Mouse (Mus musculus): ENCODE results near the gene Gpr21. TPM values are rescaled to one million over a fixed set of nuclear protein-coding genes. Genes with fewer than 3 reads are reported as not detected.
"Not testable (repeated sequence)": the region's sequence is repeated elsewhere in the genome, so short reads cannot be mapped to it uniquely, and the experiment has no call there.

Gpr21 gene
- polyA plus RNA-seq, 1 experiment from 2014 or later: 1.3 TPM

- H3K9me3 ChIP-seq (ENCODE audit: control insufficient read depth, low read length); H3K4me1 ChIP-seq (ENCODE audit: control insufficient read depth in 2 of 2, insufficient read depth in 2 of 2, low read length in 2 of 2); H3K27ac ChIP-seq (replicated peaks in 1 of 2; ENCODE audit: control insufficient read depth in 1 of 2, insufficient read depth in 1 of 2, low read depth in 2 of 2, low read length in 2 of 2); H3K4me2 ChIP-seq (ENCODE audit: low read length); H3K4me3 ChIP-seq (ENCODE audit: control insufficient read depth in 1 of 2, insufficient read depth in 1 of 2, low read depth in 1 of 2, low read length in 2 of 2); ATAC-seq (ENCODE audit: insufficient number of reproducible peaks, insufficient read depth, low FRiP score, low read depth); H3K9ac ChIP-seq (ENCODE audit: low read length); H3K27me3 ChIP-seq (ENCODE audit: control insufficient read depth, insufficient read depth, low read length): not testable (repeated sequence)
- WGBS: 96% methylated on average over 2 of the region's 2 CpGs
- H3K36me3 ChIP-seq (ENCODE audit: control insufficient read depth, insufficient read depth, low read length): peaks cover 63% of the 10 kb centered on the region
Observed at GRCm38 (mm10) chr2:37505856-37506255, 10.3 kb upstream of the Gpr21 start.

GRCm38 (mm10) chr2:37511134-37511901 lies 4.8 kb upstream of the Gpr21 start:
- Histone ChIP-seq H3K27me3 (ENCODE audit: control insufficient read depth, insufficient read depth, low read length) (no peaks in the 10 kb centered on the region), H3K9me3 (ENCODE audit: control insufficient read depth, low read length) (no peaks in the 10 kb centered on the region), H3K4me1 (ENCODE audit: control insufficient read depth in 2 of 2, insufficient read depth in 2 of 2, low read length in 2 of 2) (peaks cover 0 to 5% of the 10 kb centered on the region in 2 experiments; a peak in 2 of 4 replicates), H3K4me2 (ENCODE audit: low read length) (no peak overlapping the region), H3K9ac (ENCODE audit: low read length) (no peak overlapping the region), H3K27ac (replicated peaks in 1 of 2; ENCODE audit: control insufficient read depth in 1 of 2, insufficient read depth in 1 of 2, low read depth in 2 of 2, low read length in 2 of 2) (no peak overlapping the region), H3K36me3 (ENCODE audit: control insufficient read depth, insufficient read depth, low read length) (peaks cover 46% of the 10 kb centered on the region), H3K4me3 (ENCODE audit: control insufficient read depth in 1 of 2, insufficient read depth in 1 of 2, low read depth in 1 of 2, low read length in 2 of 2) (no peak overlapping the region)
- ATAC-seq (ENCODE audit: insufficient number of reproducible peaks, insufficient read depth, low FRiP score, low read depth): no peak
- 88% methylated on average over 4 of the region's 4 CpGs for WGBS

GRCm38 (mm10) chr2:37516922-37517462 lies 860 bp downstream of the Gpr21 start:
- 39% methylated on average over 4 of the region's 4 CpGs for WGBS
- Histone ChIP-seq H3K4me3 (ENCODE audit: control insufficient read depth in 1 of 2, insufficient read depth in 1 of 2, low read depth in 1 of 2, low read length in 2 of 2) (peak overlapping the region in 1 of 2 experiments; percentile 24; a peak in 1 of 4 replicates), H3K27me3 (ENCODE audit: control insufficient read depth, insufficient read depth, low read length) (no peaks in the 10 kb centered on the region), H3K9me3 (ENCODE audit: control insufficient read depth, low read length) (no peaks in the 10 kb centered on the region), H3K27ac (replicated peaks in 1 of 2; ENCODE audit: control insufficient read depth in 1 of 2, insufficient read depth in 1 of 2, low read depth in 2 of 2, low read length in 2 of 2) (no peak overlapping the region), H3K4me2 (ENCODE audit: low read length) (no peak overlapping the region), H3K9ac (ENCODE audit: low read length) (no peak overlapping the region), H3K4me1 (ENCODE audit: control insufficient read depth in 2 of 2, insufficient read depth in 2 of 2, low read length in 2 of 2) (peaks cover 2 to 12% of the 10 kb centered on the region in 2 experiments; a peak in 3 of 4 replicates), H3K36me3 (ENCODE audit: control insufficient read depth, insufficient read depth, low read length) (peaks cover 23% of the 10 kb centered on the region)
- no peak; the same call in 1 of the 2 replicates for ATAC-seq (ENCODE audit: insufficient number of reproducible peaks, insufficient read depth, low FRiP score, low read depth)

- H3K27me3 ChIP-seq (ENCODE audit: control insufficient read depth, insufficient read depth, low read length): no peaks in the 10 kb centered on the region
- no peak overlapping the region for H3K9ac ChIP-seq (ENCODE audit: low read length)
- H3K9me3 ChIP-seq (ENCODE audit: control insufficient read depth, low read length): no peaks in the 10 kb centered on the region
- no peak overlapping the region for H3K27ac ChIP-seq (replicated peaks in 1 of 2; ENCODE audit: control insufficient read depth in 1 of 2, insufficient read depth in 1 of 2, low read depth in 2 of 2, low read length in 2 of 2)
- no peak for ATAC-seq (ENCODE audit: insufficient number of reproducible peaks, insufficient read depth, low FRiP score, low read depth)
- H3K4me3 ChIP-seq (ENCODE audit: control insufficient read depth in 1 of 2, insufficient read depth in 1 of 2, low read depth in 1 of 2, low read length in 2 of 2): no peak overlapping the region
- peaks cover 2 to 12% of the 10 kb centered on the region in 2 experiments; a peak in 3 of 4 replicates for H3K4me1 ChIP-seq (ENCODE audit: control insufficient read depth in 2 of 2, insufficient read depth in 2 of 2, low read length in 2 of 2)
- WGBS: 91% methylated on average over 4 of the region's 4 CpGs
- H3K4me2 ChIP-seq (ENCODE audit: low read length): no peak overlapping the region
- peaks cover 18% of the 10 kb centered on the region for H3K36me3 ChIP-seq (ENCODE audit: control insufficient read depth, insufficient read depth, low read length)
Observed at GRCm38 (mm10) chr2:37518561-37519285, 2.6 kb downstream of the Gpr21 start.

GRCm38 (mm10) chr2:37519286-37519640 lies 3.1 kb downstream of the Gpr21 start:
- H3K9ac ChIP-seq (ENCODE audit: low read length): no peak overlapping the region
- 92% methylated on average over 1 of the region's 1 CpGs for WGBS
- no peak overlapping the region for H3K27ac ChIP-seq (replicated peaks in 1 of 2; ENCODE audit: control insufficient read depth in 1 of 2, insufficient read depth in 1 of 2, low read depth in 2 of 2, low read length in 2 of 2)
- no peak overlapping the region for H3K4me3 ChIP-seq (ENCODE audit: control insufficient read depth in 1 of 2, insufficient read depth in 1 of 2, low read depth in 1 of 2, low read length in 2 of 2)
- peaks cover 18% of the 10 kb centered on the region for H3K36me3 ChIP-seq (ENCODE audit: control insufficient read depth, insufficient read depth, low read length)
- H3K9me3 ChIP-seq (ENCODE audit: control insufficient read depth, low read length): no peaks in the 10 kb centered on the region
- no peak overlapping the region for H3K4me2 ChIP-seq (ENCODE audit: low read length)
- H3K4me1 ChIP-seq (ENCODE audit: control insufficient read depth in 2 of 2, insufficient read depth in 2 of 2, low read length in 2 of 2): peaks cover 2 to 12% of the 10 kb centered on the region in 2 experiments; a peak in 3 of 4 replicates
- no peaks in the 10 kb centered on the region for H3K27me3 ChIP-seq (ENCODE audit: control insufficient read depth, insufficient read depth, low read length)
- no peak for ATAC-seq (ENCODE audit: insufficient number of reproducible peaks, insufficient read depth, low FRiP score, low read depth)

- no peak overlapping the region for H3K27ac ChIP-seq (replicated peaks in 1 of 2; ENCODE audit: control insufficient read depth in 1 of 2, insufficient read depth in 1 of 2, low read depth in 2 of 2, low read length in 2 of 2)
- no peak overlapping the region for H3K9ac ChIP-seq (ENCODE audit: low read length)
- peaks cover 7% of the 10 kb centered on the region for H3K36me3 ChIP-seq (ENCODE audit: control insufficient read depth, insufficient read depth, low read length)
- no peaks in the 10 kb centered on the region for H3K27me3 ChIP-seq (ENCODE audit: control insufficient read depth, insufficient read depth, low read length)
- H3K9me3 ChIP-seq (ENCODE audit: control insufficient read depth, low read length): no peaks in the 10 kb centered on the region
- H3K4me2 ChIP-seq (ENCODE audit: low read length): no peak overlapping the region
- peaks cover 0 to 10% of the 10 kb centered on the region in 2 experiments; a peak in 2 of 4 replicates for H3K4me1 ChIP-seq (ENCODE audit: control insufficient read depth in 2 of 2, insufficient read depth in 2 of 2, low read length in 2 of 2)
- no peak overlapping the region for H3K4me3 ChIP-seq (ENCODE audit: control insufficient read depth in 1 of 2, insufficient read depth in 1 of 2, low read depth in 1 of 2, low read length in 2 of 2)
- no peak for ATAC-seq (ENCODE audit: insufficient number of reproducible peaks, insufficient read depth, low FRiP score, low read depth)
Observed at GRCm38 (mm10) chr2:37527587-37527986, 11.5 kb downstream of the Gpr21 start.

GRCm38 (mm10) chr2:37529397-37529796 lies 13.3 kb downstream of the Gpr21 start:
- Histone ChIP-seq H3K4me1 (ENCODE audit: control insufficient read depth in 2 of 2, insufficient read depth in 2 of 2, low read length in 2 of 2) (peaks cover 0 to 10% of the 10 kb centered on the region in 2 experiments; a peak in 2 of 4 replicates), H3K9me3 (ENCODE audit: control insufficient read depth, low read length) (no peaks in the 10 kb centered on the region), H3K9ac (ENCODE audit: low read length) (no peak overlapping the region), H3K36me3 (ENCODE audit: control insufficient read depth, insufficient read depth, low read length) (peaks cover 22% of the 10 kb centered on the region), H3K4me3 (ENCODE audit: control insufficient read depth in 1 of 2, insufficient read depth in 1 of 2, low read depth in 1 of 2, low read length in 2 of 2) (no peak overlapping the region), H3K27me3 (ENCODE audit: control insufficient read depth, insufficient read depth, low read length) (no peaks in the 10 kb centered on the region), H3K27ac (replicated peaks in 1 of 2; ENCODE audit: control insufficient read depth in 1 of 2, insufficient read depth in 1 of 2, low read depth in 2 of 2, low read length in 2 of 2) (no peak overlapping the region), H3K4me2 (ENCODE audit: low read length) (no peak overlapping the region)
- WGBS: 90% methylated on average over 2 of the region's 2 CpGs
- ATAC-seq (ENCODE audit: insufficient number of reproducible peaks, insufficient read depth, low FRiP score, low read depth): no peak
